Comparison of ENCODE assay signal across 15 mouse cellular contexts in genomic region chr1:162052755-162053154, GRCm38 (mm10).
A peak's percentile ranks its signal among the peaks of the same experiment; 100 is the strongest.
DNase-seq lines count a peak whose midpoint lies in the region; ATAC-seq and TF ChIP-seq lines count a peak whose summit lies in the region.
"Had no signal": no experiment of that assay in that cellular context is flagged by ENCODE, and none has a peak within 500 bp of the region (broad histone marks: within the 10 kb centered on the region; RNA-seq: fewer than 3 reads in every experiment).

No protein-coding gene starts in this region.

- no peak overlapping the region for H3K4me2 ChIP-seq in stomach, embryonic 14.5 days (replicated peaks; ENCODE audit: low read depth, low read length)
- no peak overlapping the region for H3K4me2 ChIP-seq in stomach, postnatal 0 days (replicated peaks; ENCODE audit: low read depth)
- no peak overlapping the region for H3K4me2 ChIP-seq in limb, embryonic 13.5 days (replicated peaks)
- H3K4me2 ChIP-seq: lung, embryonic 15.5 days had no signal

- no peaks in the 10 kb centered on the region for H3K36me3 ChIP-seq in heart, adult 2 months (ENCODE audit: control insufficient read depth, insufficient read depth, low read length)
- H3K36me3 ChIP-seq in stomach, embryonic 14.5 days (ENCODE audit: control insufficient read depth, insufficient read depth, low read length): no peaks in the 10 kb centered on the region
- H3K36me3 ChIP-seq in stomach, postnatal 0 days (ENCODE audit: control insufficient read depth, insufficient read depth, low read length): no peaks in the 10 kb centered on the region
- H3K36me3 ChIP-seq in limb, embryonic 13.5 days: no peaks in the 10 kb centered on the region
- H3K36me3 ChIP-seq: G1E; lung, embryonic 15.5 days had no signal

- peak; percentile 28 for DNase-seq in heart, adult 11 months
- no peak for DNase-seq in heart, adult 2 months
- DNase-seq in stomach, postnatal 0 days (ENCODE audit: low spot score): no peak
- no peak for DNase-seq in left cerebral cortex, adult 8-10 months (ENCODE audit: low spot score in 2 of 2)
- no peak for DNase-seq in cerebellum, postnatal 4 days (ENCODE audit: low spot score in 2 of 2)
- no peak for DNase-seq in gastrocnemius, postnatal 36 days
- DNase-seq: cerebellum, adult 8-10 months; kidney, postnatal 10 days; liver; thymus, adult 2 months had no signal

- no peak for TF ChIP-seq CTCF in heart, adult 2 months (IDR thresholded peaks at IDR 0.05)
- no peak for TF ChIP-seq CTCF in stomach, postnatal 0 days (IDR thresholded peaks at IDR 0.05; ENCODE audit: low read depth)

- 76% methylated on average over 6 of the region's 6 CpGs for WGBS in heart, adult 2 months
- WGBS in stomach, embryonic 14.5 days: 84% methylated on average over 6 of the region's 6 CpGs
- WGBS in stomach, postnatal 0 days: 80% methylated on average over 6 of the region's 6 CpGs
- WGBS in limb, embryonic 13.5 days: 61% methylated on average over 6 of the region's 6 CpGs

- no peak for TF ChIP-seq EP300 in heart, adult 2 months (IDR thresholded peaks at IDR 0.05; ENCODE audit: insufficient read depth, low read depth, low read length)
- no peak for TF ChIP-seq EP300 in stomach, postnatal 0 days (optimal IDR thresholded peaks at IDR 0.05)

- no peak for ATAC-seq in stomach, embryonic 14.5 days (ENCODE audit: insufficient number of reproducible peaks, insufficient read depth, low FRiP score, low read depth)
- ATAC-seq in stomach, postnatal 0 days (ENCODE audit: low FRiP score, low TSS enrichment): no peak
- ATAC-seq in limb, embryonic 13.5 days (ENCODE audit: low FRiP score, low read depth): no peak

- no peak overlapping the region for H3K4me3 ChIP-seq in heart, adult 2 months
- H3K4me3 ChIP-seq in stomach, embryonic 14.5 days (ENCODE audit: low read depth, low read length): no peak overlapping the region
- no peak overlapping the region for H3K4me3 ChIP-seq in stomach, postnatal 0 days (ENCODE audit: low read depth, low read length)
- no peak overlapping the region for H3K4me3 ChIP-seq in limb, embryonic 13.5 days
- H3K4me3 ChIP-seq: lung, embryonic 15.5 days; megakaryocyte, embryonic 14.5 days had no signal

- no peak for TF ChIP-seq POLR2A in heart, adult 2 months (IDR thresholded peaks at IDR 0.05; ENCODE audit: insufficient read depth, low read depth, low read length)

- H3K9ac ChIP-seq in heart, adult 2 months (ENCODE audit: low read depth, low read length): no peak overlapping the region
- H3K9ac ChIP-seq in stomach, embryonic 14.5 days (replicated peaks; ENCODE audit: low read depth, low read length): no peak overlapping the region
- no peak overlapping the region for H3K9ac ChIP-seq in stomach, postnatal 0 days (ENCODE audit: low read length)
- no peak overlapping the region for H3K9ac ChIP-seq in limb, embryonic 13.5 days
- H3K9ac ChIP-seq: lung, embryonic 15.5 days had no signal

- no peaks in the 10 kb centered on the region for H3K79me2 ChIP-seq in heart, adult 2 months (replicated peaks; ENCODE audit: control insufficient read depth, insufficient read depth, low read length)

- no peaks in the 10 kb centered on the region; the same call in 1 of the 2 replicates for H3K4me1 ChIP-seq in heart, adult 2 months (ENCODE audit: control insufficient read depth, insufficient read depth, low read length)
- no peaks in the 10 kb centered on the region for H3K4me1 ChIP-seq in stomach, embryonic 14.5 days (ENCODE audit: control insufficient read depth, insufficient read depth, low read length)
- H3K4me1 ChIP-seq in stomach, postnatal 0 days (replicated peaks; ENCODE audit: control insufficient read depth, insufficient read depth): no peaks in the 10 kb centered on the region
- peaks cover 27% of the 10 kb centered on the region for H3K4me1 ChIP-seq in limb, embryonic 13.5 days
- H3K4me1 ChIP-seq: megakaryocyte, embryonic 14.5 days had no signal

- intact Hi-C loops in heart, adult 2 months (cut with DNase I): no loop called here
- intact Hi-C loops in gastrocnemius, postnatal 36 days (cut with DNase I): no loop called here

- no peaks in the 10 kb centered on the region for H3K27me3 ChIP-seq in heart, adult 2 months (ENCODE audit: control insufficient read depth, insufficient read depth, low read length)
- H3K27me3 ChIP-seq in stomach, embryonic 14.5 days (ENCODE audit: control insufficient read depth, insufficient read depth, low read length): no peaks in the 10 kb centered on the region
- no peaks in the 10 kb centered on the region for H3K27me3 ChIP-seq in stomach, postnatal 0 days (ENCODE audit: control insufficient read depth, insufficient read depth, low read length)
- H3K27me3 ChIP-seq in limb, embryonic 13.5 days: no peaks in the 10 kb centered on the region
- H3K27me3 ChIP-seq: lung, embryonic 15.5 days; megakaryocyte, embryonic 14.5 days had no signal

- H3K27ac ChIP-seq in heart, adult 2 months: no peak overlapping the region
- peak overlapping the region; percentile 45; the same call in 1 of the 2 replicates for H3K27ac ChIP-seq in stomach, embryonic 14.5 days (ENCODE audit: low read length)
- no peak overlapping the region for H3K27ac ChIP-seq in stomach, postnatal 0 days (replicated peaks)
- H3K27ac ChIP-seq in limb, embryonic 13.5 days: peak overlapping the region; percentile 93
- H3K27ac ChIP-seq: lung, embryonic 15.5 days had no signal

- H3K9me3 ChIP-seq in stomach, embryonic 14.5 days (ENCODE audit: control insufficient read depth, low read depth, low read length): no peaks in the 10 kb centered on the region
- H3K9me3 ChIP-seq in stomach, postnatal 0 days (ENCODE audit: control insufficient read depth, low read length): no peaks in the 10 kb centered on the region
- no peaks in the 10 kb centered on the region for H3K9me3 ChIP-seq in limb, embryonic 13.5 days
- H3K9me3 ChIP-seq: G1E; lung, embryonic 15.5 days; megakaryocyte, embryonic 14.5 days had no signal

Comparison
In these comparisons a context has a peak if more than half of its experiments do, and no peak if none do; other contexts are left out.
1. H3K27ac ChIP-seq: peak in stomach, embryonic 14.5 days (single experiment) and limb, embryonic 13.5 days (single experiment); none in heart, adult 2 months (single experiment) and stomach, postnatal 0 days (single experiment).